Mouse (Mus musculus) left cerebral cortex, adult 8-10 months (tissue): ENCODE data around the gene Corin. TPM values are rescaled to one million over a fixed set of nuclear protein-coding genes. Genes with fewer than 3 reads are reported as not detected.

ENCODE experiments used
- DNase-seq, 2 experiments: peaks; one replicate each; pipeline ENCODE4 v3.0.0; 2022; ENCODE audit warnings: low spot score in 2 of 2
- total RNA-seq, 4 experiments: library from RNA; stranded (reverse); gene quantifications; 2 replicates each; pipeline ENCODE4 v1.2.4; 2022

The Corin gene
- total RNA-seq, 4 experiments from 2014 or later, result 0.21 to 0.94 (median 0.40) TPM

- no peak for DNase-seq
Observed at GRCm38 (mm10) chr5:72330648-72331047, 173.6 kb downstream of the Corin start.

- DNase-seq, result no peak
Observed at GRCm38 (mm10) chr5:72329453-72329852, 174.8 kb downstream of the Corin start.

GRCm38 (mm10) chr5:72315282-72315681, 189.0 kb downstream of the Corin start:
- DNase-seq, result no peak

- DNase-seq, result no peak
Observed at GRCm38 (mm10) chr5:72298418-72299104, 205.7 kb downstream of the Corin start.

DNA sequence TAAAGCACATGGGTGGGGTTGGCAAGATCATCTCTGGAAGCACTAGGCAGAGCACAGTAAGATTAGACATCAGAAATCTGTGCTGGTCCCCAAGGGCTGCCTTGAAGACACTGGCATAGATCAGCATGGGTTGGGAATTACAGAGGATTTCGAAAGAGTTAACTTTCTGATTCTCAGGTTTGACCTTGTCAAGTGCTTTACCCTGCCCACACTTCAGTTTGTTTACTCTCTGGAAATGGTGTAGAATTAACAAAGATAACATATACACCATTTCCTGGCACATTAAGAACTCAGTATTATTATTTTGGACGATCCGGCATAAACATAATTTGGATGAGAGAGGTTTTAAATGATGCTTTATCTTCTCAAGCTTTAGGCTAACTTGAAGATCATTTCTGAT, 219.2 kb downstream of the Corin start:
- no peak for DNase-seq

DNA sequence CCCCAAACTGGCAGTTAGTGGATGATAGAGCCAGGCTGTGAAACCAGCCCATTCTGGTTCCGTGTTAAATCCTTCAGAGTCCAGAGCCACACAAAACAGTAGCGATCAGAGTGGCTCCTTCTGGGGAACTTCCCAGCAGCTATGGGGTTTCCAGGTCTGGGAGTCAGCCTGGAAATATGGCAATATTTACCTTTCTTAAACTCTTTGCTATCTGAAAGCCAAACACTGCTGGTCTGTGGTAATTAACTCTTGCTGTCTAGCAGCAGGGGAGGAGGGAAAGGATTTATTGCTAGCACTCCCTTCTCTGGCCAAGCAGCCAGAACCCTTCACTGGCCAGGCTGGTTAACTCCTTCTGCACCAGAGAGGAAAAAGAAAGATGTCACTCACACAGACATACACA, 221.4 kb downstream of the Corin start:
- no peak for DNase-seq

DNA sequence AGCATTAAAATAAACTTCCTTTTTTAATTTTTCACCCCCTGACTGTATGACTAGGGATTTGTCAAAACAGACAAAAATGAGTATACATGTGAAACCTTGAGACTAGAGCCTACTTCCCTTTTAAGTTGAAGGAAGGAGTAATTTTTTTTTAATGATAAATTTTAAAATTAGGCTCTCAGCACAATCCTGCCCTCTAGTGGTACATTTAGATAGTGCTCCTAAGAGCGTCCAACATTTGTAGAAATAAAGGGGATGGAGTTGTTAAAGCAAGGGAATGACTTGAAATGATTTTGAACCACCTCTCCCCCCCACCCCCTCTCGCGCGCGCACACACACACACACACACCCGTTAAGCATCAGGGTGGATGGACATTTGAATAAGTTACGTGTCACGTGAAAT, 234.6 kb downstream of the Corin start:
- no peak for DNase-seq

DNA sequence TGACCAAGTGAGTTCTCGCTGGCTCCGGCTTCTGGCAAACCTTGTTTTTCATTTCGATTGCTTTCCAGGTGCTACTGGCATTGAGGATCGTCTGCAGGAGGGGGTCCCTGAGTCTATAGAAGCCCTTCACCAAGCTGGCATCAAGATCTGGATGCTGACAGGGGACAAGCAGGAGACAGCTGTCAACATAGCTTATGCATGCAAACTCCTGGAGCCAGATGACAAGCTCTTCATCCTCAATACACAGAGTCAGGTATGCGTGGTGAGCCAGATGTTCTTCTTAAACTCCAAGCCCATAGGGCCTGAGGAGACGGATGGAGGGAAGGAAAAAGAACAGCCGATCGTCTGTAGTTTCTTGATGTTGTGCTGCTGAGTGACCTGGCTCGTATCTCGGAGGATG, 235.1 kb downstream of the Corin start:
- DNase-seq, result no peak

DNA sequence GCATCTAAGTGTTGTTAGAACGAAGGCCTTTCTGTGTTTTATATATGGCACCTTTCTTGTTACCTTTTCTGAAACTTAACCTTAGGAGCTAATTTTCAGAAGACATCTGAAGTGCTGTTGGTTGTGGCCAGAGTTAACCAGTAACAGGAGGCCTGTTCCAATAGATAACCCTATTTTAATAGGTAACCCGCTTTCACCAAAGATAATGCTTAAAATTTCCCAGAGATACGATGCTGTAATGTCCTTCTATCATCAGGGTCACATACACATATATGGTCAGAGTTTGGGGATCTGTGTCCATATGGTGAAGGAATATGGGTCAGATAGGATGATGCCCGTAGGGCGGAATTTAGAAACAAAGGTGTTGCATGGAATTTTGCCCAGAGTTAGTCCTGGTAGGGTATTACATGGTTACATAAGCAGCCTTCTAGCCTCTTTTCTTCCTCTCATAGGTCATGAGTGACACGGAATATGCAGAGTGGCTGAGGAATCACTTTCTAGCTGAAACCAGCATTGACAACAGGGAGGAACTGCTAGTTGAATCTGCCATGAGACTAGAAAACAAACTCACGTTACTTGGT, 237.2 kb downstream of the Corin start:
- no peak for DNase-seq

GRCm38 (mm10) chr5:72264195-72264751, 240.0 kb downstream of the Corin start:
- DNase-seq, result no peak

DNA sequence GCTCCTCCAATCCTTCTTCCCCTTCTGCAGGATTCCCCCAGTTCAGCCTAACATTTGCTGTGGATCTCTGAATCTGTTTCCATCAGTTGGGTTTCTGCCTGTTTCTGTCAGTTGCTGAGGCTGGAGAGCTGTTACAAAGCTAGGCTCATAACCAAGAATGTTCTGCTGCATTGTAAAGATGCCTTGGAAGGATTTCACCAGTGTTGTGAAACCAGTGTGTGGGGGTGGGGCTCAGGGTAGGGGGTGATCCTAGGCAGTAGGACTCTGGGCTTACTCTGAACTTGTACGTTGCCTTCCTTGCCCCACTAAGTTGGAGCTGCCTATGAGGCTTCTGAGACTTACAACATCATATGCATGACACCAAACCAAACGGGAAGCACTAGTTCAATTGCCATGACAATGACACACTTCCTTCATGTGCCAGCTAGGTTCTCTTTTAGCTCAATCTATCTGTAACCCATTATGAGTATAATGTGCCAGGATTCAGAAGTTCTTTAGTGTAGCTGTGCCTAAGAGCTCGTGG, 242.4 kb downstream of the Corin start:
- DNase-seq, result no peak

DNA sequence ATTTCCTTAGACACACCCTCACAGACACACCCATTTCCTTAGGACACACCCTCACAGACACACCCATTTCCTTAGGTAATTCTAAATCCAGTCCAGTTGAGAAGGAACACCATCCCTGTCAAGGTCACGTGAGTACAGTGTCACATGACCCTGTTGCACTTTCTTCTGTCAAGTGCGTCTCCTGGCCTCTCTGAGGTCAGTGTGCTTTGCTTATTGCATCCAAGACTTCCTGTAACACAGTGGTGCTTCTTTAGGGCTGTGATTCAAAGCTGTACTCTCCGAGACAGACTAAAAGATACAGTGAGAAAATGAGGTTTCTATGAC, 245.0 kb downstream of the Corin start:
- no peak for DNase-seq

DNA sequence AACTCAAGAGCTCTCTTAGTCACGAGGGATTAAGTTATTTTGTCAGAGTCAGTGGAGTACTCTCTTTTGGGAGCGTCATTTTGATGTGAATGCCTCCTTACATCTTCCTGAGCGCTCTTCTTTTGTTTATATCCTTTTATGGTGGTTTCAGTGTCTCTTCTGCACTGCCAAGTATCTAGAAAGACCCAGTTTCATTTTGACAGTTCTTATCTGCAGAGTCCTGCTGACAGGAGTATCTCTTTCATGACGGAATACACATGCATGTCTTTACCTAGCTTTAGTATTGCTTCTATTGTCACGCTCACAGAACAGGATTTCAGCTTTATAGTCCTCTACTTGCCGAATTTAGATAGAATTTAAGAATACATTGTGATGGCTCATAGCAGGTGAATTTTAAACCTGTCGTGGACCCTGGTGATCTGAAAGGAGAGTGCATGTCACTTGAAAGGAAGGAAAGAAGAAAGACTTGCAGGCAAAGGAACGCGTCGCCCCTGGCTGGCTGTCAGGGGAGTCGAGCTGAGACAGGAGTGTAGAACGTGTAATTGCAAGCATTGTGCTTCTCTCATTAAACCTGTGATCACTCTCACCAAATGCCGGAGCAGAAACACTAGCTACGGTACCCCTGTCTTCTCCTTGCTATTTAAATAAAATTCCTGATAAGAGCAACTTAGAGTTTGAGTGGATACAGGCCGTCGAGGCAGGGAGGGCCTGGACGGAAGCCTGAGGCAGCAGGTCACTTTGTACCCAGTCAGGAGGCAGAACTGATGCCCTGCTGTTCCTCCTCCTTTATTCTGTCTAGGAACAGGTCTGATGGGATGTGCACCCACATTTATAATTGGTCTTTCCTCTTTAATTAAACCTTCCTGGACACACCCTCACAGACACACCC, 245.6 kb downstream of the Corin start:
- no peak for DNase-seq

DNA sequence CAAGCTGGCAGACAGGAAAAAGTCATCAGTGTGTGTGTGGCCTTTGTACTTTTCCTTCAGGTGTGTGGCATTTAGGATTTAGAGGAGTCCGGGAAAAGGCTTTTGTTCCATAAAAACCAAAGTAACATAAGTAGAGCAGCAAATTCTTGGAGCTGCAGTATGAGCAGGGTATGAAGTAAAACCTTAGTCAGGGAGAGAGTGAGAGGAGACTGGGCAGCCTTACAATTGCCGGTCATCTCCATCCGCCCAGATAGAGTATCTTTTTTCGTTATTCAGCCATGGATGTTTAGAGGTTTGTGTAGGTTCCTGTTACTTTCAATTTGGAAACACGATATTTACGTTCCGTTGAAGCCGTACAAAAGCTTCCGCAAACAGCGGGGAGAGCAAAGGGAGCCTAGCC, 247.2 kb downstream of the Corin start:
- no peak for DNase-seq

DNA sequence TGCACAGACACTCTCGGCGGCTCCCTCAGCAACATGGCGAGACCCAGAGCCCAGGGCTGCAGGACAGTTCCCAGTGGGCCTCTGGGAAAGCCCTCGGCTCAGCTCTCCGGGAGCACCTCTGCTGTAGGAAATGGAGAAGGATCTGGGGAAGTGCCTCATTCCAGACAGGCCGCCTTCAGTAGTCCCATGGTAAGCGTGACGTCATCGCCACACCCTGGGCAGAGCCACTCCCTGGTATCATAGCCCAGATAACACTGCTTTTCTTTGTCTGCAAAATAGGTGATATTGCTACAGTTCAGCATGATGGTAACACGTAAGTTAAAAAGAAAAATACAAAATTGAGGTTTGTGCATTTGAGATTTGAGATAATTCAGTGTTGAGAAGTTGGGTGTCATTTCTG, 249.3 kb downstream of the Corin start:
- DNase-seq, result no peak

DNA sequence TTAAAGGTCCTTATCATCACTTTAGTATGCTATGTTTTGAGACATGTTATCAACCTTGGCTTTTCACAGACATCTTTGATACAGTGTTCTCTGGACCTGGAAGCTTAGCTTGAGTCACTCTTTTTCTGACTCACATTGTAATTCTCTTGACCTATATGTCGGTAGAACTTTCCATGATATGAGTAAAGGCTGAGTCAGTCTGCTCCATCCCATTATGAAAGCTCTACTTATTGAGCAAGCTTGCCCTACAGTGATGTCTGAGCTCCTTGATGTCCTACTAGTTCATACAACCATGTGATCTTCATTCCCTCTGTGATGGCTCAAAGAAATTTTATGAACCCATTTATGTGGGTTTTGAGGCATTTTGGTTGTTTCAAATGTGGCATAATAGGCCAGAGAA, 254.1 kb downstream of the Corin start:
- DNase-seq, result no peak

Other genes with a start within 250 kb of the Corin start
- gene Nfxl1, start 55.2 kb upstream of the Corin start, total RNA-seq, result 10 to 100 TPM; 11.5 to 16.4 (median 14.7) TPM
- gene Zar1, start 76.8 kb upstream of the Corin start, total RNA-seq, result under 1 TPM in 1 of 4 experiments, not detected in 3; 0.33 TPM
- gene Gm5868, start 83.1 kb upstream of the Corin start, total RNA-seq, result 1 to 10 TPM in 1 of 4 experiments, under 1 TPM in 2, not detected in 1; 0.57 to 1.0 (median 0.65) TPM
- not detected for gene Cnga1, start 139.8 kb upstream of the Corin start, total RNA-seq
- gene Nipal1, start 143.3 kb upstream of the Corin start, total RNA-seq, result not detected
- gene Txk, start 248.3 kb upstream of the Corin start, total RNA-seq, result under 1 TPM in 3 of 4 experiments, not detected in 1; 0.17 to 0.58 (median 0.34) TPM